Mouse (Mus musculus) ES-E14 (cell line): ENCODE results near the gene Gm13271. TPM values are rescaled to one million over a fixed set of nuclear protein-coding genes. Genes with fewer than 3 reads are reported as not detected.

Experiments used
- total RNA-seq: library from RNA; depleted of rRNA; stranded (reverse); fragments of 300-350 nt; gene quantifications from 2 replicates; pipeline ENCODE4 v1.2.3, GENCODE M21; 2012; rRNA removed

Gene Gm13271
- total RNA-seq, 1 experiment: not detected

Other genes starting within 250 kb of the Gm13271 start
- gene Ifnb1, start 232.1 kb upstream of the Gm13271 start, total RNA-seq: not detected in 2 replicates
- gene Ifna15, start 196.6 kb upstream of the Gm13271 start, total RNA-seq: not detected in 2 replicates
- not detected in 2 replicates for gene Ifna14, start 183.1 kb upstream of the Gm13271 start, total RNA-seq
- gene Ifna9, start 162.5 kb upstream of the Gm13271 start, total RNA-seq: not detected in 2 replicates
- not detected in 2 replicates for gene Ifna12, start 151.5 kb upstream of the Gm13271 start, total RNA-seq
- not detected in 2 replicates for gene C87499, start 120.5 kb upstream of the Gm13271 start, total RNA-seq
- gene Ifna13, start 110.4 kb upstream of the Gm13271 start, total RNA-seq: not detected in 2 replicates
- gene Ifna16, start 77.9 kb upstream of the Gm13271 start, total RNA-seq: not detected in 2 replicates
- not detected in 2 replicates for gene Ifna2, start 71.0 kb upstream of the Gm13271 start, total RNA-seq
- not detected in 2 replicates for gene Ifnab, start 63.5 kb upstream of the Gm13271 start, total RNA-seq
- 3.7 and 5.3 TPM in 2 replicates for gene Gm26566, start 33.1 kb upstream of the Gm13271 start, total RNA-seq
- gene Klhl9, start 32.4 kb upstream of the Gm13271 start, total RNA-seq: 20.7 and 31.5 TPM in 2 replicates
- not detected in 2 replicates for gene Gm13283, start 5.3 kb downstream of the Gm13271 start, total RNA-seq
- not detected in 2 replicates for gene Gm13290, start 19.0 kb downstream of the Gm13271 start, total RNA-seq
- gene Gm13289, start 22.1 kb downstream of the Gm13271 start, total RNA-seq: not detected in 2 replicates
- gene Gm13272, start 25.0 kb downstream of the Gm13271 start, total RNA-seq: not detected in 2 replicates
- not detected in 2 replicates for gene Ifnz, start 27.3 kb downstream of the Gm13271 start, total RNA-seq
- gene Gm13276, start 30.8 kb downstream of the Gm13271 start, total RNA-seq: not detected in 2 replicates
- gene Gm13277, start 33.8 kb downstream of the Gm13271 start, total RNA-seq: not detected in 2 replicates
- not detected in 2 replicates for gene Gm13278, start 36.7 kb downstream of the Gm13271 start, total RNA-seq
- gene Gm13275, start 39.6 kb downstream of the Gm13271 start, total RNA-seq: not detected in 2 replicates
- not detected in 2 replicates for gene Gm13279, start 42.5 kb downstream of the Gm13271 start, total RNA-seq
- gene Gm13285, start 44.8 kb downstream of the Gm13271 start, total RNA-seq: not detected in 2 replicates
- not detected in 2 replicates for gene Gm13287, start 48.4 kb downstream of the Gm13271 start, total RNA-seq
- gene Gm13288, start 50.7 kb downstream of the Gm13271 start, total RNA-seq: not detected in 2 replicates
- gene Ifna7, start 61.4 kb downstream of the Gm13271 start, total RNA-seq: not detected in 2 replicates
- gene Ifna11, start 65.1 kb downstream of the Gm13271 start, total RNA-seq: not detected in 2 replicates
- not detected in 2 replicates for gene Ifna6, start 72.5 kb downstream of the Gm13271 start, total RNA-seq
- gene Ifna5, start 80.7 kb downstream of the Gm13271 start, total RNA-seq: not detected in 2 replicates
- not detected in 2 replicates for gene Ifna4, start 87.0 kb downstream of the Gm13271 start, total RNA-seq
- gene Ifna1, start 95.2 kb downstream of the Gm13271 start, total RNA-seq: not detected in 2 replicates
- gene Ifne, start 125.3 kb downstream of the Gm13271 start, total RNA-seq: not detected in 2 replicates